Mouse (Mus musculus) ES-Bruce4 (cell line): ENCODE results near the gene Metrnl.

Experiments
- CTCF ChIP-seq: IDR thresholded peaks from one replicate; pipeline ENCODE4 v1.8.1; 2011; ENCODE audit warnings: low read depth, low read length
- EP300 ChIP-seq: IDR thresholded peaks from 2 replicates; pipeline ENCODE4 v1.6.1; 2011; ENCODE audit warnings: low read depth, low read length; ENCODE audit not compliant: insufficient read depth
- POLR2A ChIP-seq: IDR thresholded peaks from one replicate; pipeline ENCODE4 v1.8.1; 2011; ENCODE audit warnings: low read length; ENCODE audit not compliant: insufficient read depth

GRCm38 (mm10) chr11:121686674-121687073 is 14.7 kb upstream of the Metrnl start:
- TF ChIP-seq EP300 (no peak), CTCF (no peak), POLR2A (no peak)
